Mouse (Mus musculus): ENCODE results near the gene Rps24. TPM values are rescaled to one million over a fixed set of nuclear protein-coding genes. Genes with fewer than 3 reads are reported as not detected.

The Rps24 gene
- polyA plus RNA-seq, 1 experiment from 2014 or later: 374 TPM

DNA sequence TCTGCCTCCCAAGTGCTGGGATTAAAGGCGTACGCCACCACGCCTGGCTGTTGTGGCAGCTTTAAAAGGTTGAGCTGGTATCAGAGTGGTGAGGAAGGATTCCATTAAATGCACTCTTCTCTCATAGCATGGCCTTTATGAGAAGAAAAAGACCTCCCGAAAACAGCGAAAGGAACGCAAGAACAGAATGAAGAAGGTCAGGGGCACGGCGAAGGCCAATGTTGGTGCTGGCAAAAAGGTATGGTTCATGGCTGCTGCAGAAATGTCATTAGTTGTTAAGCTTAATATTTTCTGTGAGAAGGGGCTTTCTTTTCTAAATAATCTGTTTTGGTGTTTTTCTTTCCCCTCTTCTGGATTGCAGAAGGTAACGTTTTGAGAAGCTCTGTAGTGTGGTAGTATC is 6.3 kb downstream of the Rps24 start:
- Histone ChIP-seq H3K4me2 (ENCODE audit: low read depth, low read length) (peak overlapping the region; percentile 82), H3K36me3 (ENCODE audit: control insufficient read depth, insufficient read depth) (peaks cover 58% of the 10 kb centered on the region), H3K4me3 (ENCODE audit: low read depth, low read length) (peak overlapping the region; percentile 15; the same call in 1 of the 2 replicates), H3K27me3 (ENCODE audit: control insufficient read depth, insufficient read depth, low read depth, low read length) (no peaks in the 10 kb centered on the region), H3K4me1 (ENCODE audit: control insufficient read depth, low read depth, low read length) (peaks cover 31% of the 10 kb centered on the region), H3K9ac (ENCODE audit: low read depth, low read length) (no peak overlapping the region), H3K9me3 (replicated peaks; ENCODE audit: control insufficient read depth, low read length) (no peaks in the 10 kb centered on the region), H3K27ac (ENCODE audit: low read length) (no peak overlapping the region)
- ATAC-seq (ENCODE audit: low read depth): no peak
- 74% methylated on average over 9 of the region's 9 CpGs for WGBS (ENCODE audit: insufficient replicate concordance)

DNA sequence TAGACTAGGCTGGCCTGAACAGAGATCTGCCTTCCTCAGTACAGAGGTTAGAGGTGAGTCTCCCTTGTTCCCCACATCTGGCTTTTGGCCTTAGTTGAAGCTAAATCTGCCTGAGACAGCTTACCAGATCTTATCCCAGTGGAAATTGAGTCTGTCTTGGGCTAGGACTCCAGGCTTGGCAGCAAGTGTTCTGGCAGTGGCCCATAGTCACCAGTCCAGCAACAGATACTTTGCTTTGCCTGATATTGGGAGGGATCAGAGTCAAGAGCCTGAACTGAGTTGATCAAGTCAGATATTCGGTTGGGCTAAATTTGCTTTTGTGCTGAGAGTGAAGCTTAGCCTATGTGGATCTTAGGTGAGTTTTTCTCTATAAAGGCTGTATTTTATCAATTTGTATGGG is 9.6 kb downstream of the Rps24 start:
- ATAC-seq (ENCODE audit: low read depth): no peak
- Histone ChIP-seq H3K9ac (ENCODE audit: low read depth, low read length) (no peak overlapping the region), H3K36me3 (ENCODE audit: control insufficient read depth, insufficient read depth) (peaks cover 63% of the 10 kb centered on the region), H3K4me3 (ENCODE audit: low read depth, low read length) (no peak overlapping the region), H3K4me1 (ENCODE audit: control insufficient read depth, low read depth, low read length) (peaks cover 27% of the 10 kb centered on the region), H3K4me2 (ENCODE audit: low read depth, low read length) (no peak overlapping the region), H3K27me3 (ENCODE audit: control insufficient read depth, insufficient read depth, low read depth, low read length) (no peaks in the 10 kb centered on the region), H3K9me3 (replicated peaks; ENCODE audit: control insufficient read depth, low read length) (no peaks in the 10 kb centered on the region), H3K27ac (ENCODE audit: low read length) (no peak overlapping the region)
- WGBS (ENCODE audit: insufficient replicate concordance): 68% methylated on average over 1 of the region's 1 CpGs

DNA sequence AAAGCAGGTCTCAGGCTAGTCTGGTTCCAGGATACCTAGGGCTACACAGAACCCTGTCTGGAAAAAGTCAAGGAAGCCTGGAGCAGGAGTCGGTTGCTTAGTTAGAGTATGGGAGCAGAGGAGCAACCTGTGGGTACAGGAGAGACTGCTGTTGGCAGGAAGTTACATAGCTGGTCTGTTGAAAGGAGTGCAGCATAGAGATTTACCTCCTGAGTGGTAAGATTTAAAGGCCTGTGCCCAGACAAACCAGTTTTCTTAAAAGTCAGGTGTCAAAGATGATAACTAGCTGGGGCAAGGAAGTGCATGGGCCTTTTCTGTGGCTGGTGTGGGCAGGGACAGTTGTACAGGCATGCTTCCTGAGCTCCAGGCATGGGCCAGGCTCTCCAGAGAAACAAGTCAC is 10.5 kb downstream of the Rps24 start:
- Histone ChIP-seq H3K9me3 (replicated peaks; ENCODE audit: control insufficient read depth, low read length) (no peaks in the 10 kb centered on the region), H3K9ac (ENCODE audit: low read depth, low read length) (no peak overlapping the region), H3K4me3 (ENCODE audit: low read depth, low read length) (no peak overlapping the region), H3K4me1 (ENCODE audit: control insufficient read depth, low read depth, low read length) (peaks cover 20% of the 10 kb centered on the region), H3K36me3 (ENCODE audit: control insufficient read depth, insufficient read depth) (peaks cover 59% of the 10 kb centered on the region), H3K4me2 (ENCODE audit: low read depth, low read length) (no peak overlapping the region), H3K27ac (ENCODE audit: low read length) (no peak overlapping the region), H3K27me3 (ENCODE audit: control insufficient read depth, insufficient read depth, low read depth, low read length) (no peaks in the 10 kb centered on the region)
- 75% methylated on average over 1 of the region's 1 CpGs for WGBS (ENCODE audit: insufficient replicate concordance)
- no peak for ATAC-seq (ENCODE audit: low read depth)

DNA sequence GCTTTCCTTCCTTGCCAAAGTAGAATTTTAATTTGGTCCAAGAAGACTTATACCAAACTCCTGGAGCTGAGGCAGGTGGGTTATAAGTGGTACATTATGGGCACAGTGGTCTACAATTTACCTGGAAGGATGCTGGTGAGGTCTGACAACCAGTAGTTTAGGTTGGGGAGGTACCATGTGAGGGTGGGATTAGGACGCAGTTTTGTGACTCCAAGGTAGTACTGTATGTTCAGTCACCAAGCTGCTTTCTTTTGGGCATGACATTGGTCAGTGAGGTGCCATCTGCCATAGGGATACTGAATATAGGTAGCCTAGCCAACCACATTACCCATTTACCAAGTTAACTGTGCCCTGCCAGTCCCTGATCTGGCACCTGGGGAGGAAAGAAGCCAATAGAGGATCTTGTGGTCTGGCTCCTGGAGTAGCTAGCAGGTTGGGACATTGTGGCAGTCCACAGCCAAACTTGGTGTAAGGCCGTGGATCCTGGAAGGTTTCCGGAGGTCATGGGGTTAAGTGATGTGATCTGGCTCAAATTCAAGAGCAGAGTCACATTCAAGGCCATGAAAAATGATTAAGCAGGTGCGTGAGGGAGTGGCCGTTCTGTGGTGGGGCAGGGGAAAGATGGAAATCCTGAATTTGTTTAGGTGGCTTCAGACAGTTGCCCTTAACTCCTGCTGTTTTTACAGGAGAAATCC is 11.8 kb downstream of the Rps24 start:
- Histone ChIP-seq H3K4me1 (ENCODE audit: control insufficient read depth, low read depth, low read length) (peaks cover 9% of the 10 kb centered on the region), H3K4me2 (ENCODE audit: low read depth, low read length) (no peak overlapping the region), H3K4me3 (ENCODE audit: low read depth, low read length) (no peak overlapping the region), H3K9ac (ENCODE audit: low read depth, low read length) (no peak overlapping the region), H3K27ac (ENCODE audit: low read length) (no peak overlapping the region), H3K27me3 (ENCODE audit: control insufficient read depth, insufficient read depth, low read depth, low read length) (no peaks in the 10 kb centered on the region), H3K36me3 (ENCODE audit: control insufficient read depth, insufficient read depth) (peaks cover 49% of the 10 kb centered on the region), H3K9me3 (replicated peaks; ENCODE audit: control insufficient read depth, low read length) (no peaks in the 10 kb centered on the region)
- WGBS (ENCODE audit: insufficient replicate concordance): 63% methylated on average over 5 of the region's 5 CpGs
- ATAC-seq (ENCODE audit: low read depth): no peak

DNA sequence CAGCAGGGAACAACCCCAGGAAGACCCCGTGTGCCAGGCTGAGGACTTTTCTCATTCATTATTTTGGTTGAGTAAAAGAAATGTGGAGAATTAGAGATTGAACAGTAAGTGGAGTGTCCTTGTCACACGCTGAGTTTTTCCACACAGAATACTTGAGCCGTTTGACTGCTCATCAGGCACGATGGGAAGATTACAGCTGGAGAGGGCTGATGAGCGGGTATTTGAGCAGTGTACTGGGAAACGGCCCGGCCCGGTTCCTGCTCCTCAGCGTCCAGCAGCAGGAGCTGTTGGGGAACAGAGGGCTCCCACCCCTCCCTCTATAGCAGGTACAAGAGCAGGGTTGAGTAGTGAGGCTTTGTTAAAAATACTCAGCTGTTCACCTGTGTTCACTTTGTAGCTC is 12.6 kb downstream of the Rps24 start:
- Histone ChIP-seq H3K9ac (ENCODE audit: low read depth, low read length) (no peak overlapping the region), H3K9me3 (replicated peaks; ENCODE audit: control insufficient read depth, low read length) (no peaks in the 10 kb centered on the region), H3K4me1 (ENCODE audit: control insufficient read depth, low read depth, low read length) (peaks cover 2% of the 10 kb centered on the region), H3K27me3 (ENCODE audit: control insufficient read depth, insufficient read depth, low read depth, low read length) (no peaks in the 10 kb centered on the region), H3K4me3 (ENCODE audit: low read depth, low read length) (no peak overlapping the region), H3K27ac (ENCODE audit: low read length) (no peak overlapping the region), H3K4me2 (ENCODE audit: low read depth, low read length) (no peak overlapping the region), H3K36me3 (ENCODE audit: control insufficient read depth, insufficient read depth) (peaks cover 42% of the 10 kb centered on the region)
- WGBS (ENCODE audit: insufficient replicate concordance): 47% methylated on average over 9 of the region's 9 CpGs
- ATAC-seq (ENCODE audit: low read depth): no peak

DNA sequence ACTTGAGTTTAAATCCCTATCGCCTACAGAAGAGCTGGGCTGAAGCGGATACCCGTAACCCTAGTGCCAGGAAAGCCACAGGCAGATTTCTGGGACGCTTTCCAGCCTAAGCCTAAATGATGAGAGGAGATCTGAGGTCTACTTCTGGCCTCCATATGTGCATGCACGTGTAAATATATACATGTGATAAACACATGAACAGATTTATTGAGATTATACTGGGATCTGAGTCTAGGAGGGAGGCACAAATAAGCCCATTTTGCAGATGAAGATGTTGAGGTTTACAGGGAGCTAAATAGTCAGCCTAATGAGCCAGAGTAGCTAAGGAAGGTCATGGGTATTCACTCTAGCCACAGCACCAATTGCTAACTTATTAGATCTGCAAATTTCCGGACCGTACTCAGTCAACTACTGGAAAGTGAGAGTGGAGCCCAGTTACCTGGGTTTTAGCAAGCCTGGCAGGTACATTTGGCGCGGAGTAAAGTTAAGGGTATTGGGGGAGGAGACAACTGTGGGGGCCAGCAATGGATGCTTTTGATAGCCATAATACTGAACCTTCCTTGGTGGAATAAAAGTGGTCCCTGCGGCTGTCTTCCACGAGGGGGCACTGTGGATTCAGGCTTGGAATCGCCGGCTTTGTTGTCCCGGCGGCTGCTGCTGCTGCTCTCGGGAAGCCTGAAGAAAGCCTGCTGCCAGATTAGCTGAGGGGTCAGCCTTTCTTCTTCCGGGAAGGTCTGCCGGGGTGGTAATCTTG is 13.3 kb downstream of the Rps24 start:
- Histone ChIP-seq H3K4me1 (ENCODE audit: control insufficient read depth, low read depth, low read length) (no peaks in the 10 kb centered on the region), H3K36me3 (ENCODE audit: control insufficient read depth, insufficient read depth) (peaks cover 34% of the 10 kb centered on the region), H3K9me3 (replicated peaks; ENCODE audit: control insufficient read depth, low read length) (no peaks in the 10 kb centered on the region), H3K4me3 (ENCODE audit: low read depth, low read length) (no peak overlapping the region), H3K4me2 (ENCODE audit: low read depth, low read length) (no peak overlapping the region), H3K27ac (ENCODE audit: low read length) (no peak overlapping the region), H3K9ac (ENCODE audit: low read depth, low read length) (no peak overlapping the region), H3K27me3 (ENCODE audit: control insufficient read depth, insufficient read depth, low read depth, low read length) (no peaks in the 10 kb centered on the region)
- peak; percentile 55 for ATAC-seq (ENCODE audit: low read depth)
- 22% methylated on average over 18 of the region's 18 CpGs for WGBS (ENCODE audit: insufficient replicate concordance)

DNA sequence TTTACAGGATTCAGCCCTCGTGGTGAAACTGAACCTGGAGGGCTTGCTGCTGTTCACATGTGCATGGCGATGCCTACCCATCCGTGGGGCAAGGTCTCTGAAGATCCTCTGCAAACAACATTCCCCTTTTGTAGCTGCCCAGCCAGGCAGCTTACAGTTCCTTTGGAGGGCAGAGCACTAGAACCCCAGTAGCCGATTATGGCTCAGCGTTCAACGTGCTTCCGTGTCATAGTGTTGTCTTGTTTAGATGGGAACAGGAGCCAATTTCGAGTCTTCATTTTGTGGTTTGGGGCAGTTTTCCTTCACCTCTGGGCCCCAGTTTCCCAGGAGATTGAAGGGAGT is 13.9 kb downstream of the Rps24 start:
- no peak for ATAC-seq (ENCODE audit: low read depth)
- Histone ChIP-seq H3K27ac (ENCODE audit: low read length) (no peak overlapping the region), H3K4me1 (ENCODE audit: control insufficient read depth, low read depth, low read length) (no peaks in the 10 kb centered on the region), H3K4me3 (ENCODE audit: low read depth, low read length) (no peak overlapping the region), H3K9me3 (replicated peaks; ENCODE audit: control insufficient read depth, low read length) (no peaks in the 10 kb centered on the region), H3K9ac (ENCODE audit: low read depth, low read length) (no peak overlapping the region), H3K4me2 (ENCODE audit: low read depth, low read length) (no peak overlapping the region), H3K27me3 (ENCODE audit: control insufficient read depth, insufficient read depth, low read depth, low read length) (no peaks in the 10 kb centered on the region), H3K36me3 (ENCODE audit: control insufficient read depth, insufficient read depth) (peaks cover 29% of the 10 kb centered on the region)
- WGBS (ENCODE audit: insufficient replicate concordance): 42% methylated on average over 8 of the region's 8 CpGs

DNA sequence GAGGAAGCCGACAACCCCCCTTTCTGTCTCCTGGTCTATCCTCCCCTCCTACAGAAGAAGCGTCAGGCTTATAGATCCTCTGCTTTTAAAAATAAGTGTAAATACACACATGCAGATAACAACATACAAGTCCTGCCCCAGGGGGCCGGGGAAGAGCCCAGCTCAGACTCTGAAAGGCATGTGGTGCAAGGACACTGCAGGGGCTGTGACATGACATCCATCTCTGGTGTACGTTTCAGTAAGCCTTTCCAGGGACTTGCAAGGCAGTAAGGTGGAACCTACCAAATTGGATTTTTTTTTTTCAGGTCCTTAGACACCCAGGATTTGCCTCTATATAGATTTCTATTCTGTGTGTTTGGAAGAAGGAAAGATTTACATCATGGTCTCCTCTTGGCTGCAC is 14.3 kb downstream of the Rps24 start:
- H3K4me1 ChIP-seq (ENCODE audit: control insufficient read depth, low read depth, low read length): no peaks in the 10 kb centered on the region
- H3K4me2 ChIP-seq (ENCODE audit: low read depth, low read length): no peak overlapping the region
- ATAC-seq (ENCODE audit: low read depth): no peak
- H3K27me3 ChIP-seq (ENCODE audit: control insufficient read depth, insufficient read depth, low read depth, low read length): no peaks in the 10 kb centered on the region
- 59% methylated on average over 4 of the region's 4 CpGs for WGBS (ENCODE audit: insufficient replicate concordance)
- H3K36me3 ChIP-seq (ENCODE audit: control insufficient read depth, insufficient read depth): peaks cover 25% of the 10 kb centered on the region
- no peak overlapping the region for H3K9ac ChIP-seq (ENCODE audit: low read depth, low read length)
- no peak overlapping the region for H3K27ac ChIP-seq (ENCODE audit: low read length)
- H3K9me3 ChIP-seq (replicated peaks; ENCODE audit: control insufficient read depth, low read length): no peaks in the 10 kb centered on the region
- H3K4me3 ChIP-seq (ENCODE audit: low read depth, low read length): no peak overlapping the region

DNA sequence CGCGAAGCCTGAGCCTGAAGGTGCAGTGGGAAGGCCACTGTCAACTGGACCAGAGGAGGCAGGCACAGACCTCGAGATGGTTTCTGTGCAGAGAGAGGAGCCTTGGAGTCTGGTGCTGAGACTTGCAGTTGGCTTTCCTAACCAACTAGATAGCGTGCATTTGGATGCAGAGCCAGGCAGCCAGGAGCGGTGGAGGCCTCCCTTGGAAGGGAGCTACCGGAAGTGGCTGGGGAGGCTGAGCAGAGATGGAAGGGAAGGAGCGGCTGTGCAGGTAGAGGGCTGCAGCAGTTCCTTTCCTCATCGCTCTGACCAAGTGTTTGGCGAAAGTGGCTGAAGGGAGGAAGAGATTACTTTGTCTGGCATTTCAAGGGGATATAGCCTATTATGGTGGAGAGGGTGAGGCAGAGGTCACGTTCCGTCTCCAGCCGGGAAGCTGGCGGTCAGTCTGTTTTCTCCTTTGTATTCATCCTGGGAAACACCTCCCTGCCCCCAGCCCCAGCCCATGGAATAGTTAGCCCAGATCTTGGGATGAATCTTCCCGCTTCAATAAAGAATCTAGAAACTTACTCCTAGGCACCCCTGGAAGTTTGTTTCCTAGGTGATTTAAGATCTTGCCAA is 20.6 kb downstream of the Rps24 start:
- H3K4me2 ChIP-seq (ENCODE audit: low read depth, low read length): no peak overlapping the region

More for the DNA sequence above, 20.6 kb downstream of the Rps24 start:
- no peak for ATAC-seq (ENCODE audit: low read depth)
- no peaks in the 10 kb centered on the region for H3K4me1 ChIP-seq (ENCODE audit: control insufficient read depth, low read depth, low read length)
- no peaks in the 10 kb centered on the region for H3K36me3 ChIP-seq (ENCODE audit: control insufficient read depth, insufficient read depth)
- 23% methylated on average over 14 of the region's 14 CpGs for WGBS (ENCODE audit: insufficient replicate concordance)
- no peaks in the 10 kb centered on the region for H3K9me3 ChIP-seq (replicated peaks; ENCODE audit: control insufficient read depth, low read length)
- H3K27me3 ChIP-seq (ENCODE audit: control insufficient read depth, insufficient read depth, low read depth, low read length): peaks cover 2% of the 10 kb centered on the region
- H3K27ac ChIP-seq (ENCODE audit: low read length): no peak overlapping the region
- H3K4me3 ChIP-seq (ENCODE audit: low read depth, low read length): no peak overlapping the region
- no peak overlapping the region for H3K9ac ChIP-seq (ENCODE audit: low read depth, low read length)
